Comparison of ENCODE assay signal across 27 mouse cellular contexts in genomic region chr15:101544478-101544877, GRCm38 (mm10). TPM values are rescaled to one million over a fixed set of nuclear protein-coding genes. Genes with fewer than 3 reads are reported as not detected.
DNase-seq lines count a peak whose midpoint lies in the region.
"Had no signal": no experiment of that assay in that cellular context is flagged by ENCODE, and none has a peak within 500 bp of the region (broad histone marks: within the 10 kb centered on the region; RNA-seq: fewer than 3 reads in every experiment).

No protein-coding gene starts in this region.

- WGBS in heart, embryonic 10.5 days: 68% methylated on average over 3 of the region's 3 CpGs
- WGBS in limb, embryonic 10.5 days: 44% methylated on average over 3 of the region's 3 CpGs

- intact Hi-C loops in left cerebral cortex, postnatal 4 days (cut with DNase I): no loop called here

- no peak overlapping the region for H3K27ac ChIP-seq in heart, embryonic 10.5 days
- 0 out of 2 replicates have a peak overlapping the region, but pooled peaks have one; percentile 40 for H3K27ac ChIP-seq in limb, embryonic 10.5 days
- H3K27ac ChIP-seq: embryonic facial prominence, embryonic 13.5 days; embryonic facial prominence, embryonic 15.5 days; forebrain, embryonic 10.5 days; forebrain, embryonic 12.5 days had no signal

- H3K4me1 ChIP-seq in heart, embryonic 10.5 days: peaks cover 6% of the 10 kb centered on the region; the same call in 1 of the 2 replicates
- peaks cover 13% of the 10 kb centered on the region for H3K4me1 ChIP-seq in limb, embryonic 10.5 days
- H3K4me1 ChIP-seq: forebrain, embryonic 12.5 days had no signal

- H3K36me3 ChIP-seq in heart, embryonic 10.5 days: no peaks in the 10 kb centered on the region
- no peaks in the 10 kb centered on the region for H3K36me3 ChIP-seq in limb, embryonic 10.5 days
- H3K36me3 ChIP-seq: embryonic facial prominence, embryonic 13.5 days; embryonic facial prominence, embryonic 15.5 days; forebrain, embryonic 10.5 days; forebrain, embryonic 12.5 days had no signal

- H3K27me3 ChIP-seq in heart, embryonic 10.5 days (ENCODE audit: insufficient read depth, poor library complexity, severe bottlenecking): peaks cover 55% of the 10 kb centered on the region
- no peaks in the 10 kb centered on the region for H3K27me3 ChIP-seq in limb, embryonic 10.5 days (ENCODE audit: low read depth, poor library complexity, severe bottlenecking)
- H3K27me3 ChIP-seq: embryonic facial prominence, embryonic 13.5 days; embryonic facial prominence, embryonic 15.5 days; forebrain, embryonic 12.5 days had no signal

- DNase-seq in heart, adult 11 months: peak; percentile 77
- DNase-seq in heart, embryonic 10.5 days (ENCODE audit: low spot score): no peak
- no peak for DNase-seq in limb, embryonic 10.5 days (ENCODE audit: low spot score)
- peak; percentile 67 for DNase-seq in retina, postnatal 1 day
- no peak for DNase-seq in left cerebral cortex, postnatal 4 days
- DNase-seq in yolk sac, embryonic 10.5 days (ENCODE audit: low spot score): no peak
- DNase-seq: adrenal gland, adult 2 months; adrenal gland, postnatal 10 days; adrenal gland, postnatal 25 days; cerebellum, adult 11-12 months; cerebellum, adult 2 months; cerebellum, adult 9-10 months; cerebellum, postnatal 14 days; cerebellum, postnatal 36 days; embryo, embryonic 11 days had no signal

- no peak overlapping the region for H3K4me3 ChIP-seq in heart, embryonic 10.5 days
- H3K4me3 ChIP-seq in limb, embryonic 10.5 days: no peak overlapping the region
- H3K4me3 ChIP-seq: embryonic facial prominence, embryonic 13.5 days; embryonic facial prominence, embryonic 15.5 days; erythroblast, embryonic 14.5 days; forebrain, embryonic 10.5 days; forebrain, embryonic 12.5 days had no signal

- H3K9me3 ChIP-seq in heart, embryonic 10.5 days: no peaks in the 10 kb centered on the region
- H3K9me3 ChIP-seq in limb, embryonic 10.5 days (replicated peaks): no peaks in the 10 kb centered on the region
- H3K9me3 ChIP-seq: embryonic facial prominence, embryonic 13.5 days; embryonic facial prominence, embryonic 15.5 days; forebrain, embryonic 10.5 days; forebrain, embryonic 12.5 days had no signal

RNA-seq across cellular contexts. Expression of gene Krt82, which starts 6.0 kb away (rescaled TPM):
- polyA plus RNA-seq in heart, embryonic 10.5 days (2016; fragmentation: Nextera tagmentation; extraction: Ambion mirVana): not detected in 2 replicates
- not detected in 2 replicates for polyA plus RNA-seq in limb, embryonic 10.5 days (2016; fragmentation: Nextera tagmentation; extraction: Ambion mirVana)
- total RNA-seq in left cerebral cortex, postnatal 4 days (2021): not detected
- total RNA-seq: adrenal gland, adult 2 months; adrenal gland, postnatal 10 days; adrenal gland, postnatal 25 days; adrenal gland, postnatal 4 days; common myeloid progenitor, adult 5-6 weeks; ES-E14; MEL had no signal
- polyA plus RNA-seq: adrenal gland, adult 2 months; C2C12; cerebellum, adult 2 months; embryonic facial prominence, embryonic 11.5 days; embryonic facial prominence, embryonic 13.5 days; erythroblast, embryonic 14.5 days; forebrain, embryonic 10.5 days; forebrain, embryonic 12.5 days; forebrain, embryonic 14.5 days had no signal

RNA-seq across cellular contexts. Expression of gene Krt84, which starts 11.9 kb away (rescaled TPM):
- polyA plus RNA-seq in heart, embryonic 10.5 days (2016; fragmentation: Nextera tagmentation; extraction: Ambion mirVana): not detected in 2 replicates
- polyA plus RNA-seq in limb, embryonic 10.5 days (2016; fragmentation: Nextera tagmentation; extraction: Ambion mirVana): not detected in 2 replicates
- total RNA-seq in left cerebral cortex, postnatal 4 days (2021): not detected
- total RNA-seq: adrenal gland, adult 2 months; adrenal gland, postnatal 10 days; adrenal gland, postnatal 25 days; adrenal gland, postnatal 4 days; common myeloid progenitor, adult 5-6 weeks; ES-E14; MEL had no signal
- polyA plus RNA-seq: adrenal gland, adult 2 months; C2C12; cerebellum, adult 2 months; embryonic facial prominence, embryonic 11.5 days; embryonic facial prominence, embryonic 13.5 days; erythroblast, embryonic 14.5 days; forebrain, embryonic 10.5 days; forebrain, embryonic 12.5 days; forebrain, embryonic 14.5 days had no signal

RNA-seq across cellular contexts. Expression of gene Krt90, which starts 18.3 kb away (rescaled TPM):
- polyA plus RNA-seq in heart, embryonic 10.5 days (2016; fragmentation: Nextera tagmentation; extraction: Ambion mirVana): 0.26 and 0.29 TPM in 2 replicates
- 0.08 and 0.31 TPM in 2 replicates for polyA plus RNA-seq in limb, embryonic 10.5 days (2016; fragmentation: Nextera tagmentation; extraction: Ambion mirVana)
- total RNA-seq in left cerebral cortex, postnatal 4 days (2021): not detected
- total RNA-seq: adrenal gland, adult 2 months; adrenal gland, postnatal 25 days; common myeloid progenitor, adult 5-6 weeks; MEL had no signal
- polyA plus RNA-seq: adrenal gland, adult 2 months; C2C12; erythroblast, embryonic 14.5 days had no signal

RNA-seq across cellular contexts. Expression of gene Gm49425, which starts 27.4 kb away (rescaled TPM):
- polyA plus RNA-seq in heart, embryonic 10.5 days (2016; fragmentation: Nextera tagmentation; extraction: Ambion mirVana): not detected in 2 replicates
- polyA plus RNA-seq in limb, embryonic 10.5 days (2016; fragmentation: Nextera tagmentation; extraction: Ambion mirVana): not detected in 2 replicates
- total RNA-seq in left cerebral cortex, postnatal 4 days (2021): not detected
- total RNA-seq: adrenal gland, adult 2 months; adrenal gland, postnatal 10 days; adrenal gland, postnatal 25 days; adrenal gland, postnatal 4 days; common myeloid progenitor, adult 5-6 weeks; ES-E14; MEL had no signal
- polyA plus RNA-seq: adrenal gland, adult 2 months; C2C12; cerebellum, adult 2 months; embryonic facial prominence, embryonic 11.5 days; embryonic facial prominence, embryonic 13.5 days; erythroblast, embryonic 14.5 days; forebrain, embryonic 10.5 days; forebrain, embryonic 12.5 days; forebrain, embryonic 14.5 days had no signal

RNA-seq across cellular contexts. Expression of gene Krt75, which starts 29.2 kb away (rescaled TPM):
- 0.10 TPM in 1 of 2 replicates, not detected in the other for polyA plus RNA-seq in heart, embryonic 10.5 days (2016; fragmentation: Nextera tagmentation; extraction: Ambion mirVana)
- polyA plus RNA-seq in limb, embryonic 10.5 days (2016; fragmentation: Nextera tagmentation; extraction: Ambion mirVana): 0.04 and 0.10 TPM in 2 replicates
- total RNA-seq in left cerebral cortex, postnatal 4 days (2021): not detected
- total RNA-seq: adrenal gland, adult 2 months; adrenal gland, postnatal 10 days; adrenal gland, postnatal 25 days; adrenal gland, postnatal 4 days; common myeloid progenitor, adult 5-6 weeks; MEL had no signal
- polyA plus RNA-seq: adrenal gland, adult 2 months; C2C12; cerebellum, adult 2 months; erythroblast, embryonic 14.5 days; forebrain, embryonic 10.5 days; forebrain, embryonic 14.5 days had no signal

Comparison
In these comparisons a context has a peak if more than half of its experiments do, and no peak if none do; other contexts are left out.
1. DNase-seq: peak in heart, adult 11 months (single experiment) and retina, postnatal 1 day (single experiment); none in heart, embryonic 10.5 days (single experiment), limb, embryonic 10.5 days (single experiment), left cerebral cortex, postnatal 4 days (single experiment) and yolk sac, embryonic 10.5 days (single experiment).